Mouse (Mus musculus) neural tube, embryonic 10.5 days (tissue): ENCODE measurements around the gene Rap1a.
A peak's percentile ranks its signal among the peaks of the same experiment; 100 is the strongest.
"Not testable (repeated sequence)": the region's sequence is repeated elsewhere in the genome, so short reads cannot be mapped to it uniquely, and the experiment has no call there.

Experiments used
- DNase-seq: peaks from one replicate; pipeline ENCODE4 v3.0.0-alpha.2; 2017; ENCODE audit warnings: low spot score; ENCODE audit errors: extremely low spot score

Gene Rap1a

DNA sequence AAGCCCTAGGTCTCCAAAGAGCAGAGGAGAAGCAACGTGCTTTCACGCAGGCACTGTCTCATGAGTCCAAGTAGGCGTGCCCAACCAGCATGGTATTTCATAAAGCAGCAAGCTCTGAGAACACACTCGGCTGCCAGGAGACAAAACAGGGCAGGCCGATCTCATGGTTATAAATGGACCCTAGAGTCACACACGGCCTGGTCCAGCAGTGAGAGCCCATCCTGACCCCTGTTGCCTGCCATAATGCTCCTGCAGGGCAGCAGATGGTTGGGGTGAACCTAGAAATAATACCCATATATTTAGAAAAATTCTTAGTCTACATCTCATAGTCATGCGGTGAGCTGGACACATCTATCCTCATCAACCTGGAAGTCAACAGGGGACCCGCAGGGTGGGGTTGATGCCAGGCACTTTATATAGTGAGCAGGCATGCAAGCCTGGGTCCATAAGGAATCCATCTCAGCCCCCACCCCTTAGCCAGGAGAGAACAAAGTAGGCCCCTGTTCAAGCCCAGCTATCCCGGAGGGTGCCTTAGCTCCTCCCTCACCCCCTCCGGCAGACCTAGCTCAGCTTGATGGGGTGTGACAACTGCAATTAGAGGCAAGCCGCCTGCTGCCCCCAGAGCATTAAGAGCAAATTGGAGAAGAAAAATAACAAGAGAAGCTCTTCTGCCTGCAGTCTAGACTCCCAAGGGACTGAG lies 83.1 kb downstream of the Rap1a start:
- no peak for DNase-seq

DNA sequence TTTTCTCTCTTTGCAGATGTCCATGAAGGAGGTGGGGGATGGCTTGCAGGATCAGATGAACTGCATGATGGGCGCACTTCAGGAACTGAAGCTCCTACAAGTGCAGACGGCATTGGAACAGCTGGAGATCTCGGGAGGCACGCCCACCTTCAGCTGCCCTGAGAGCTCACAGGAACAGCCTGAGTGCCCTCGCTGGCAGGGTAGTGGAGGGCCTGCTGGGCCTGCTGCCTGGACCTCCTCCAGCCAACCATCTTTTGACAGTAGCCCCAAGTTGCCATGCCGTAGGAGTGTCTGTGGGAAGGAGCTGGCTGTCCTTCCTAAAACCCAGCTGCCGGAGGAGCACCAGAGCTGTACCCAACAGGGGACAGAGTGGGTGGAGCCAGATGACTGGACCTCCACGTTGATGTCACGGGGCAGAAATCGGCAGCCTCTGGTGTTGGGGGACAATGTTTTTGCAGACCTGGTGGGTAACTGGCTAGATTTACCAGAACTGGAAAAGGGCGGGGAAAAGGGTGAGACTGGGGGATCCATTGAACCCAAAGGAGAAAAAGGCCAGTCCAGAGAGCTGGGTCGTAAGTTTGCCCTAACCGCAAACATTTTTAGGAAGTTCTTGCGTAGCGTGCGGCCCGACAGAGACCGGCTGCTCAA lies 84.7 kb downstream of the Rap1a start:
- no peak for DNase-seq

- DNase-seq = no peak
Observed at GRCm38 (mm10) chr3:105714820-105715167, 86.3 kb downstream of the Rap1a start.

DNA sequence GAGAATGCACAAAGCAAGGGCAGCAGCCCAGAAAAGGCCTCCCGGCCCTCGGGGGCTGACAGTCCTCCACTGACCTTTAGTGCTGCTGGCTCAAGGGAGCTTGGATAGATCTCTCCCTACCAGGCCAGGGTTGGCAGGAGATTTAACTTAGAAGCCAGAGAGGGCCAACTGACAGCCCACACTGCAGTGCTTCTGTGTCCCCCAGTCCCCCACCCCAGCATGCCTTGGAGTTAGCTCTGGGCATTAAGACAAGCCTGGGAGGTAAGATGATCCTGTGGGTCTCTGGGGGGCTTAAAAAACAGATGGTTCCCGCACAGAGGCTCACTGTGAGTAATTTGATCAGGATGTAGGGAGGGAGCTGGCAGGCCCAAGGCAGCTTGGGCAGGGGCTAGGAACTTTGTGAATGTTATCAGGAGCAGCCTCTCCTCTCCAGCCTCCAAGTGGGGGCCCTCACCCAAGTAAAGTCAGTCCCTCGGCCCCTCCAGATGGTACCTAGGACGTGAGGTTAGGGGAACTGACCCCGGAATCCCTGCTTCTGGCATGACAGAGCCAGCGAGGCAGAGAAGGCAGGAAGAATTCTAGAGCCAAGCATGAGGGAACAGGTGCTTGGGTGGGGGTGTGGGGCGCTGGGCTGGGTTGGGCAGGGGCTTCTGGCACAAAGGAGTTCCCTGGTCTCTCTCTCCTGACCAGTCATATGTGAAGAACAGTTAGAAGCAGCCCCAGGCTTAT lies 86.9 kb downstream of the Rap1a start:
- peak; percentile 45 for DNase-seq

DNA sequence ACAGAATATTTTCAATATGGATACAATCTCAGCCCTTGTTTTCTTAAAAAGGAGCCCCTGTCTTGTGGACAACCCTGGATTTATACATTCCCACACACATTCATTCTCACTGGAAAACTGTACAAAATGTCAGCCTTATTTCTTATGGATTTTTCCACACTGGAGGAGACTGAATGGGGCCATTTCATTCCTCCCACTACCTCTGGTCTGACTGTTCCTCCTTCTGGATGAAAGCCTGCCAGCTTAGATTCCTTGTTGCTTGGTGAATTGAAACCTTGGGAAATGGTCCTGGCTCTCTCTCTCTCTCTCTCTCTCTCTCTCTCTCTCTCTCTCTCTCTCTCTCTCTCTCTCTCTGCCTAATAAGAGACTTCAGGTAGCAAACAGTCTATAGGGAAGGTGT lies 88.3 kb downstream of the Rap1a start:
- no peak for DNase-seq

DNA sequence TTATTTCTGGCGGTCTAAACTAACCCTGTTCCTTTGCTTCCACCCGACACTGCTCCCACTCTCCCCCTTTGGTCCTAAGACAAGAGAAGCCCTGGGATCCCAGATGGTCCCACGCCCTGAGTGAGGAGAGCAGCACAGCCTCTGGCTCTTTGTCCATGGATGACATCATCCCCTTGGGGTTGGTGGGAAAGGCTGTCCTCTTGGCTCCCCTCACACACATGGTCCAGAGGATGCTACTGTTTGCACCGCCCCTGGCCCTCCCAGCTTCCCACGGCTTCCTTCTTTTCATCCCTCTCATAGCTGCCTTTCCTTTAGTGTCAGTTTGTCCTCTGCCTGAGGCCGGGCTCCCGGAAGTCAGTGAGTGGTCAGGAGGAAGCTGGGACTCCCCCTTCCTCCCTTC lies 89.4 kb downstream of the Rap1a start:
- no peak for DNase-seq

- no peak for DNase-seq
Observed at GRCm38 (mm10) chr3:105710246-105710645, 90.9 kb downstream of the Rap1a start.

DNA sequence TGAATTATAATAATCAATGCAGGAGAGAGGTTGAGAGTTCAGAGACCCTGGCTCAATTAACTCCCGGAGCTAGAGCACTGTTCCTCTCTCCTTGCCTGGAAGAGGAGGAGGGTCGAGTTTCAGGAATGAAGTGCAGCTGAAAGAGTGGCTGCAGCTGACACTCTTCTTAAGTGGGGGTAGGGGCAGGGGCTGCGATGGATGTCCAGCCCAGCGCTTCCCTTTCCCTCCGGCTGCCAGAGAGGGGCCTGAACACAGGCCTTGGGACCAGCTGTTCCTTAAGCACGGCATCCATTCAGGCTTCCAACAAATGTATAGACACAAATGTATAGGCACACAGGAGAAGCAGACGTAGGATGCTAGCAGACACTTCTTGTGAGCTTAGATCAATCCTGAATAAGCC lies 93.5 kb downstream of the Rap1a start:
- peak; percentile 21 for DNase-seq

DNA sequence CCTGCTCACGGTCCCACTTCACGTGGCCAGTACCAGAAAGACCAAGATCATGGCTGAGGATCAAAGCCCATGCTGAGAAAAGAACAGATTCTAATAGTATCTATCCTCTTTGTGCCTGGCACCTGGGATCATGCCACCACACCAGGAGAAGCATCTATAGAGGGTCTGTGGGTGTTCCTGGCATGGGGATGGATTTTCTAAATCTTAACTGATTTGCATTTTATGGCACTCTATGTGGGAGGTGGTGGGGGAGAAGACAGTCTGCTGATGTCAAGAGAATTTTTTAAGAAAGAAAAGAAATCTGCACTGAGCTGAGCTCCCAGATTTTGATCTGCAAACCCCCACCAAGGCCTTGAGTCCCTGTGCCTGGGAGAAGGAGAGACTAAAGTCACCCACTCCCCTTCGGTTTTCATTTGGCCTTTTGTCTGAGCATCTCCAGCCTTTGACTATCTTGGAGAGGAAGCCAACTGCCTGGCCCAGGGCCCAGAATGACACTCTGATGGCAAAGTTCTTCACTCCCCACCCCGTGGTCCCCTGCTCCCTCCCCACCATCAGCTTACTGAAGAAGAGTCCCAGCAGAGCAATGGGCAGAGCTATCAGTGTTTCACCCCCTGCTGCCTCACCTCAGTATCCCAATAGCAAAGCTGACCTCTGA lies 94.6 kb downstream of the Rap1a start:
- DNase-seq = peak; percentile 11

DNA sequence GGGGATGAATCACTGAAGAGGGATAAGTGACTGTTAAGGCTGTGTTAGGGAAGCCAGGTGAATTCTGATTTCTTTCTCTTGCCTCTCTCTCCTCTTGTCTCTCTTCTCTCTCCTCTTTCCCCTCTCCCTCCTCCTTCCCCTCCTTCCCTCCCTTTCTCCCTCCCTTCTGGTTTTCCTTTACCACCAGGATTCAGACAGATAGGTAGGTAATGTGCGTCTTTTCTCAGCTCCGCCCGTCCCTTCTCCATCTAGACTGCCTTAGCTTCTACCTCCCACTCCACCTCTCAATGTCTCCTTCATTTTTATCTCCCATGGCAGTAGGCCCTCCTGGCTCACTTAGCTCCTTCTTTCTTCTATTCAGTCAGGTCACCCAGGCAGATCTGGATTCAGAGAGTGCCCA lies 95.6 kb downstream of the Rap1a start:
- no peak for DNase-seq

- DNase-seq = peak; percentile 61
Observed at GRCm38 (mm10) chr3:105705061-105705549, 96.0 kb downstream of the Rap1a start.

GRCm38 (mm10) chr3:105704031-105705008 lies 96.8 kb downstream of the Rap1a start, which contains the start of gene Inka2:
Inka2 (plus strand) TSS chr3:105704599.
- DNase-seq = peak; percentile 76

DNA sequence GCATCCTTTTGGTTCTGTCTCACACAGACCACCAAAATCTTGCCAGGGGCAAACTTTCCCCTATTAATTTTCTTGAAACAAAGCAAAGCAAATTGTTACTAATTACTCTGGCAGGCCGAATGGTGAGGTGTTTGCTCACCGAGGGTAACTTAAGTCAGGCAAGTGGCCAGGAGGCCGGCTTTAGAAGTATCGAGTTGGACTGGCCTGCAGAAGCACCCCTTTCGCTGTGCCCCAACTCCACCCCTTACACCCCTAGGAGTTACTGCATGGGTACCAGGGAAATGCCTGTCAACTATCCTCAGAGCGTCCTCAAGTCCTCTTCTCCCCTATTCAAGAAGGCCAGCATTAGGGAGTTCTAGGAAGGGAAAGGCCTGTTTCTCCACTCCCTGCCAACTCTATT lies 97.6 kb downstream of the Rap1a start:
- no peak for DNase-seq

DNA sequence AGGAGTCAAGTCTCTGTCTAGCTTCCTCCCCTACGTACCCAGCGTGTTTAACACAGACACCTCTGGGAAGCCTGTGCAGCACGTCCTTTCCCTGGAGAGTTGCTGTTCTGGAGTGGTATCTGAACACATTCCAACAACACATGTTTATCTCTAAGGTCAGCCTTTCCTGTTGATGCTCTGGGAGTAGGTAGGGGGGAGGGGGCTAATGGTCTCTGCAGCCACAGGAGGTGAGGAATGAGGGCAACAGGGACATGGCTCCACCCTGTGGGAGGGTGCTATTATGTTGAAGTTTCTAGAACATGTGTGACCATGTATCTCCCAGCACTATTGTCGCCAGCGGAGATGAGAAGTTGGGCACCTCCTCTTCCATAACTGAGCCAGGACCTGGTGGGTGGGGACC lies 99.7 kb downstream of the Rap1a start:
- no peak for DNase-seq

- not testable (repeated sequence) for DNase-seq
Observed at GRCm38 (mm10) chr3:105700786-105701185, 100.3 kb downstream of the Rap1a start.

GRCm38 (mm10) chr3:105699241-105699933 lies 101.7 kb downstream of the Rap1a start:
- DNase-seq = no peak

DNA sequence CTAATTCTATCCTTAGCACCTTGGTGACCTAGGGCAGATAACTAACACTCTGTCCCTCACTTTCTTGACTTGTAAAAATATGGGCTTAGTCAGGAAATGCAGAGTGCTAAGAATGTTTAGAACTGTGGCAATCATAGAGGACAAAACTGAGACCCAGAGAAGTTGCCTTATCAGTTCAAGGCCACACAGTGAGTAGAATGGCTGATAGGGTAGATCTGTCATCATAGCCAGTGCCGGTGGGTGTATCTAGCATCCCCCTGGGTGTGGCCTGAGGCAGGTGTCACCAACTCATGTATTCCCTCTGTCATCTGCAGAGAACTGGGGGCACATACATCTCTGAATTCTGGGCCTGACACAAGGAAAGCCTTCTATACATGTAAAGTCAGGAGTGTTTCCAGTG lies 102.8 kb downstream of the Rap1a start:
- DNase-seq = no peak

- no peak for DNase-seq
Observed at GRCm38 (mm10) chr3:105697148-105697441, 104.0 kb downstream of the Rap1a start.

- no peak for DNase-seq
Observed at GRCm38 (mm10) chr3:105696387-105697147, 104.6 kb downstream of the Rap1a start.
